Mouse (Mus musculus) CD4-positive helper T cell, adult 2 months (primary cell): ENCODE measurements at regions not wholly inside any gene's neighbourhood (a gene's known extent, or its start where the extent isn't known, plus 50 kb on each side); places are given as distances from the start of the nearest gene placed in this dataset.
A peak's percentile ranks its signal among the peaks of the same experiment; 100 is the strongest.

Experiments
- DNase-seq: peaks from one replicate; pipeline ENCODE4 v3.0.0-alpha.2; 2012; ENCODE audit warnings: low read depth, missing footprints, low spot score

GRCm38 (mm10) chr17:88116321-88116720, 51.2 kb upstream of the Fbxo11 start:
- DNase-seq, result no peak

GRCm38 (mm10) chr17:88118714-88119113, 53.6 kb upstream of the Fbxo11 start:
- no peak for DNase-seq

GRCm38 (mm10) chr17:88123711-88124110, 58.6 kb upstream of the Fbxo11 start:
- peak; percentile 82 for DNase-seq

DNA sequence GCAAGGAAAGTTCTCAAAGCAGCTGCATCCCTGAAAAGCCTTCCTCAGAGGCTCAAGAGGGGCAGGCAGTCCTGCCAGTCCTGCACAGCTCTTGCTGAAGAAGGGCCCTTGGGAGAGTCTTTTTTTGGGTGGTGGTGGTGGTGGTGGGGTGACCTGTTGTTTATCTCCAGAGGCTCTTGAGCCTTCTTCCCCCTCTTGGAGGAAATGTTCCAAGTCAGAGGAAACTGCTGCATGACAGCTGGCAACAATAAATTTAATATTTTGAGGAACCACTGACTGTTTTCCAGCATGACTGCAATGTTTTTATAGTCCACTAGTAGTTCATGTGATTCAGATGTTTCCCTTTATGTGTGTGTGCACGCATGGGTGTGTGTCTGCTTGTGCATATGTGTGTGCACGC, 62.0 kb upstream of the Fbxo11 start:
- DNase-seq, result no peak

DNA sequence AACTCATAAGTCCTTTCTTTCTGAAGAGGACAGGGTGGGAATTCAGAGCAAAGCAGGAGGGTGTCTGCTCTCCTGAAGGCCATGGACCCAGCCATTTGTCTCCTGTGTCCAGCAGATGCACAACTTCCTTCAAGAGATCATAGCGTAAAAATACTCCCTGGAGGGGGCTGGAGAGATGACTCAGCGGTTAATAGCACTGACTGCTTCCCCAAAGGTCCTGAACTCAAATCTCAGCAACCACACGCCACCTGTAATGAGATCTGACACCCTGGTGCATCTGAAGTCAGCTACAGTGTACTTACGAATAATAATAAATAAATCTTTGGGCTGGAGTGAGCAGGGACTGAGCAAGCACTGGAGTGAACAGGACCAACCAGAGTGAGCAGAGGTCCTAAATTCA, 66.2 kb upstream of the Fbxo11 start:
- DNase-seq, result no peak

DNA sequence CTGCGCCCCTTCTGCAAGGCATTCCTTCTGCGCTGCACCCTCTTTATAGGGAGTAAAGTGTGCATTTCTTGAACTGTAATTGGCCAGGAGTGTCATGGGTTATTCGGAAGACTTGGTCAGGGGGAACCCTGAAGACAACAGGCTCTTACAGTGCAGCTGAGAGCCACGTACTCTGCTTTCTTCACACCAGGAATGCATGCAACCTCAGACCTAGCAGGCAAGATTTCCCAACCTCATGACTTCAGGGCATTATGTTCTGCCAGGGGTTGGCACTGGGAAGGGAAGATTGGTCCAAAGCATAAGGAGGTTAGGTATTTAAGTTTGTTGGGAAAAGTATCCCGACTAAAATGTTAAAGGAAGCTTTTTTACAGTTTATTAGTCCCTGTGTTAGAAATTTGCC, 66.9 kb upstream of the Fbxo11 start:
- no peak for DNase-seq

DNA sequence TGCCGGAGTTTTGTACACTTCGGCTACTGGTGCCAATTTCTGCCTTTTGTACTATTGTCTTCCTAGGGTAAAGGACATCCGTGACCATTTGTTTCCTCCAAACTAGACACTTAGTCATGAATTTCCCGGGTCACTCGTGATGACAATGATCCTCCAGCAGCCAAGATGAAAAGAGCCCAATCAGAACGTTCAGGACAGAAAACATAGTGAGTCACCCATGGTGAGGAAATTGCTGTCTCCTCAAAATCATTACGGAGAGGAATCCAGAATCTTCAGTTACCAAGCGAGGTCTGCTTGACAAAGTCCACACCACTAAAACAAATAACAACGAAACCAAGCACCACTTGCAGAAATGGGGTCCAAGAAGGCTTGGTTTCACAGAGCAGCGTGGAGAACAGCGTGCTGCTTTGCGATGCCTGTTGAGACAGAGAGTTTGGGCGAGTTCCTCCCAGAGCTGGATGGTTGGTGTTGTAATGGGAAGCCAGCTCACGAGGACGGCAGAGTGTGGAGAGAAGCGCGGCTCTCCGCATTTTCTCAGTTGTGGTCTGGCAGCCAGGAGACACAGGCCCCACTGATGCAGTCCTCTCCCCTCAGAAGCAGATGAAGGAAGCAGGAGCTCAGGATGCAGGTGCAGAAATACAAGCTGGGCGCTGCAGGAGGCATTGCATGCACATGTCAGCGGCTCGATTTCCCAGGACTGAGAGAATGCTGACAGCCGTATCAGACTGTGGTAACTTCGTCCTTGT, 67.7 kb upstream of the Fbxo11 start:
- DNase-seq, result no peak

DNA sequence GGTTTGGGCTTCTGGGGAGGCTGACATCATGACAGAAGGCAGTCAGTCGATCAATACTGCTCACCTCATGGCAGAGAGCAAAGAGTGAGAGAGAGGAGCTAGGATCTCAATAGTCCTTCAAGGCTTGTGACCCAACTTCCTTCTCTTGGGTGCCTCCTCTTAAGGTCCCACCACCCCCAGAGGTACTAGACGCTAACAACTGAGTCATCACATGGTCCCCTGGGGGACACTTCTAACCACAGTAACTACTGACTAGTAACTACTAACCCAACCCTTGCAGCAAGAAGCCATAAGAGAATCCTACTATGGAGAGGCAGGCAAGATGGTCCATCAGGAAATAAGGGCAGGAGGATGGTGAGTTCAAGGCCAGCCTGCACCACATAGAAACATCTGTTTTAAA, 69.5 kb upstream of the Fbxo11 start:
- DNase-seq, result no peak

DNA sequence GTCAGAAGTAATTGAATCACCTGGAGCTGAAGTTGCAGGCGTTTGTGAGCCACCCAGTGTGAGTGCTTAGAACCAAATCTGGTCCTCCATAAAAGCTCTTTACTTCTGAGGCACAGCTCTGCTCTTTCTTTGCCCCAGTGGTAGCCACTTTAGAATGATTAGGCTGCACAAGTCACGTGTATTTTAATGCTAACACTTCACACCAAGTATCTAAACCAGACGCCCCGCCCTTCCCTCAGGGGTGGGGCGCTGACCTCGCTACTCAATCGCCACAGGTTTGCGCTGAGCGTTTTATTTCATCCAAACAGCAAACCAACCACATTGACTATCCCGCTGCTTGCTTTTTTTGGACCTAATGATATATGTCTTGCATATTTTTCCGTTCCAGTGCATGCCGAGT, 76.4 kb upstream of the Fbxo11 start:
- no peak for DNase-seq

DNA sequence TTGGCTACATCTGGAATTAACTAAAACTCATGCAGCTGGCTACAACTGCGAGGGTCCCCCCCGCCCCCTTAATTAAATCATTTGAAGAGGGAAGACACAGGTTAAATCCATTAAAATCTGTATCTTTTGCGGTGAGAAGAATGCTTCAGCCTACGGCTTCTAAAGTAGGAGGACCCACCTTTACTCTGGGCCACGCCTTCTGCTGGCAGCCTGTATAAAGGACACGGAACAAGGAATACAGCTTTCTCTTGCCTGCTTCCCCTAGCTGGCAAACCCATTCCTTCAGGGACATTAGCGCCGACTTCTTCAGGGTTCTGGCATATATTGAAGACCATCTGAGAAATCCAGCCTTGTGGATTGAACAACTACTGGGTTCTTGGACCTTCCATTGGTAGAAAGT, 76.9 kb upstream of the Fbxo11 start:
- no peak for DNase-seq

- no peak for DNase-seq
Observed at GRCm38 (mm10) chr17:88142809-88143208, 77.7 kb upstream of the Fbxo11 start.

DNA sequence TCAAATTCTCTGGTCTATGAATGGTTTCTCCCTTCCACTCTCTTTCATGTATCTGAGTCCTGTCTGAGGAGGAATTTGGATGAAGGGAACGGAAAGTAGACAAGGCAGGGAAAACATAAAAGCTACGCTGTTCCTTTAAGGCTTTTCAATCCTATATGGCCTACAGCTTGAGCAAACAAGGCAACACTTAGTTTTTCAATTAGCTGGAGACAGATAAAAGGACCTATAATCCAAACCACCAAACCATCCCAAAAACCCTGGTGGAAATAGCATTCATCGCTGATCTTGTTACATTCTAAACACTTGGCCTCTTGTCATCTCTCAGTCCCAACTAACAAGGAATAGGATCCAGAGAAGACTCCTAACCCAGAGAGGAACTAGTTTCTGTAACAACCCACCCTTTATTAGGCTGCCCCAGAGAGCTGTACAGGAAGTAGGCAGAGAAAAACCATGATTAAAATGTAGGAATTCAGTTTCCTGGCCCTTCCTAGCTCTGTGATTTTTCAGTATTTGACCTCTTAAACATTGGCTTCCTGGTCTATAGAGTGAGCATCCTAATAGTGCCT, 78.4 kb upstream of the Fbxo11 start:
- no peak for DNase-seq

GRCm38 (mm10) chr17:88158550-88158949, 93.5 kb upstream of the Fbxo11 start:
- DNase-seq, result no peak

DNA sequence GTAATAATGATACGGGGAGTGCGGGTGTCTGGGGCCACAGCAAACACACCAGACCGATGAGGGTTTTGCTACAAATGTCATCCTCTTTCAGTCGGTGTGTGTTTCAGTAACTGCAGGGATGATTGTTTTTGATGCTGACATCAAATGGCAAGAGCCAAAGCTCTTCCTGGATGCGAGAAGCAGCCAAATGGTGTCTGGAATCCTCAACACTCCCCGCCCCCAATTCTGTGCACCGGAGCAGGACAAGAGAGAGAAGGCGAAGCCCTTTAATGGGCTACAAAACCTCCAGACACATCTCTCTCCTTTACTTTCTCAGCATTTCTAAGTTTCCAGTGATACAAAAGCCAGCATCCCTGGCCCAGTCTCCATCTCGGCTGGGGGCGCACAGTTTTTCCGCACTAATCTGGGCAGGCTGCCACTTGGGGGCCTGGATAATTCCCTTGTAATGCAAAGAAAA, 94.1 kb upstream of the Fbxo11 start:
- no peak for DNase-seq

DNA sequence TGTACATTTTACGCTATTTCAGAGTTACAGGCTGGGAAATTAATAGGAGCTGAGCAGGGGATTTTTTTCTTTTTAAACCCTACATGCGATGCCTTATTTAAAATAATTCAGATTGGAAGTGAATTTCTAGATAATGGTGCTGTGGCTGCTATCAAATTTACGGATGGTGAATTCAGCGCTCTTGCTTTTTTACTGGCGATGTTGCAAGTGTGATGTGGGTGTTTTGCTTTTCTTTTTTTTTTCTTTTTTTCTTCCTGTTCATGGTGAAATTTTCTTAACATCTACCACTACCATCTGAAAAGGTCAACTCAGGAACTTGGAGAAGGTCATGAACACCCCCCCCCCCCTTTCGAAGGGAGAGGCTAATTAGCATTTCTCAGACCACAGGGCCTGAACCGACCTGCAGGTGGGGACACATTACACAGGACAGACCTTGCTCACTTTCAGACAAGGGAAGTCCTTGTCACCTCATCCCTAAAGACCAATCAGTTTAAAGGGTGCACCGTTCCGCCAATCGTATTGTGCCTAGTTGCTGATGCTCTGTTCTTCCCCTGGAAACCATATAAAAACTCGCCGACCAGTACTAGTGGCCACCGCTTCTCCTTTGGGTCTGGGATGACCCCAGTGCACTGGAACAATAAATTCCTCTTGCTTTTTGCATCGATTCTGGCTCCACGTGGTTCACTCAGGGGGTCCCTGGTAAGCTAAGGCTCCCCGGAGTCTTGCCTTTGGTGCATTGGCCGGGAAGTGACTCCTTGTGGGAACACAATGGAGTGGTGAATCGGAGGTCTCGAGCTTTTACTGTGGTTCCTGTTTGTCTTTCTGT, 95.0 kb upstream of the Fbxo11 start:
- no peak for DNase-seq

GRCm38 (mm10) chr17:88160677-88161001, 95.5 kb upstream of the Fbxo11 start:
- DNase-seq, result no peak

DNA sequence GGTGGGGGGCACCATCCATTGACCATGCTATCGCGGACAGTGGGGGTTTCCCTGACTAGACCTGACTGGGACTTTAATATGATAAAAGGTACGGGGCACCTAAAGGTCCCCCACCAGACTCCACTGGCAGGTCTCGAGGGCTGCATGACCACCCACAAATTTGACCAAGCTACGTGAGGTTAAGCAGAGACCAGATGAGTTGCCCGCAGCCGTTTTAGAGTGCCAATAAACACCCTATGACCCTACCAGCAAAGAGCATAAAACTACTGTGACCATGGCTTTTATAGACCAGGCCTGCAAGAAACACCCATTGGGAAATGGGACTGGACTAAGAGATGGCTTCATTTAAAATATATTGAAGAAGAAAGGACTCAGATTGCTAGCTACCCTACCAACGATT, 96.7 kb upstream of the Fbxo11 start:
- DNase-seq, result no peak

- no peak for DNase-seq
Observed at GRCm38 (mm10) chr17:88164805-88165204, 99.7 kb upstream of the Fbxo11 start.

DNA sequence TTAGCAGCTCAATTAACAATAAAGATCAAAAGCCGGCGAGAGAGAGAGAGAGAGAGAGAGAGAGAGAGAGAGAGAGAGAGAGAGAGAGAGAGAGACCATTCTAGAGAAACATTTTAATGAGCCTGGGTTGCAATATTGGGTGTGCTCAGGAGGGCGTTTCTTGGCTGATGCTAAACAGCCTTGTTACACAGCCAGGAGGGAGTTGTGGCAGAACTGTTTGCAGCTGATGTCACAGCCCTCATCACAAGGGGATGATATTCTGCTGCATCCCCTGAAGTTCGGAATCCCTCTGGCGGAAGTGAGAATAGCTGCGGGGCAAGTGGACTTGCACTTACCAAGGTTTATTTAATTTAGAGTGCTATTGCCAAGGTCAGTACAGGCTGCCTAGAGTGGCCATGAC, 100.7 kb upstream of the Fbxo11 start:
- no peak for DNase-seq

- DNase-seq, result no peak
Observed at GRCm38 (mm10) chr17:88168262-88169096, 103.4 kb upstream of the Fbxo11 start.

DNA sequence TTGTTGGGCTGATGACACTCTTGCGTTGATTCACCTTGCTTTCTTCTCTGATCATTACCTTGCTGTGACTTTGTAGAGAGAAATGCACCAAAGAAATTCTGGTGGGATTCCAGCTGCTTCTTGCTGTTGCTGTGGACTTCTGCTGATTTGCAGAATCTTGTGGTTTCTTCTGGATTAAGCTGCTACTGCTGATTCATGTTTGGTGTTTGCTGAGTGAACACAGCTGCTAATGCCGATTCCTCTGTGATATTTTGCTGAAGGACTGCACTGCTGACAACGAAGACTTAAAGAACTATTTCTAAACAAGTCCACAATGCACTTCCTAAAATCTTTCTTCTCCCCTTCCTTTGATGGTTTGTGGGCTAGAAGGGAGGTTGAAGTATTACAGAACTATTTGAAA, 106.5 kb upstream of the Fbxo11 start:
- no peak for DNase-seq
